Mouse (Mus musculus) spleen, adult 2 months (tissue): ENCODE data around the gene Glyat.

Source experiments
- CTCF ChIP-seq: fragments of 200-500 bp; IDR thresholded peaks from 2 replicates; pipeline ENCODE4 v1.5.1; 2011; ENCODE audit warnings: mild to moderate bottlenecking, inconsistent platforms; ENCODE audit not compliant: insufficient read depth, insufficient read length, insufficient replicate concordance; ENCODE audit errors: extremely low read depth
- POLR2A ChIP-seq: fragments of 200-500 bp; IDR thresholded peaks from 2 replicates; pipeline ENCODE4 v1.6.1; 2011; ENCODE audit warnings: low read depth, low read length, inconsistent platforms

- TF ChIP-seq CTCF (no peak), POLR2A (no peak)
Observed at GRCm38 (mm10) chr19:12600684-12601480, 32.2 kb upstream of the Glyat start.
